Mouse (Mus musculus) liver, adult (tissue): Measurements from ENCODE around the gene Mettl13.

Experiments
- GATA4 ChIP-seq: IDR thresholded peaks from 2 replicates; pipeline ENCODE4 v1.6.1; 2014; ENCODE audit warnings: mild to moderate bottlenecking, low read length; ENCODE audit not compliant: insufficient replicate concordance

The Mettl13 gene

GRCm38 (mm10) chr1:162548016-162548916, at the start of gene Mettl13:
Gene Mettl13, minus strand, starts transcription at chr1:162548551.
- TF ChIP-seq GATA4 = no peak

- TF ChIP-seq GATA4 = no peak
These were observed 49.2 kb upstream of the Mettl13 start for GRCm38 (mm10) chr1:162597379-162598102.

GRCm38 (mm10) chr1:162590415-162590997, 42.2 kb upstream of the Mettl13 start:
- no peak for TF ChIP-seq GATA4

- no peak for TF ChIP-seq GATA4
These were observed 41.1 kb upstream of the Mettl13 start for GRCm38 (mm10) chr1:162589443-162589842.

GRCm38 (mm10) chr1:162588606-162589005, 40.3 kb upstream of the Mettl13 start:
- TF ChIP-seq GATA4 = no peak

- TF ChIP-seq GATA4 = no peak
These were observed 37.9 kb upstream of the Mettl13 start for GRCm38 (mm10) chr1:162586282-162586681.

GRCm38 (mm10) chr1:162582884-162583283, 34.5 kb upstream of the Mettl13 start:
- TF ChIP-seq GATA4 = no peak

GRCm38 (mm10) chr1:162575098-162575497, 26.7 kb upstream of the Mettl13 start:
- no peak for TF ChIP-seq GATA4

- TF ChIP-seq GATA4 = no peak
These were observed 22.7 kb upstream of the Mettl13 start for GRCm38 (mm10) chr1:162570931-162571601.

- TF ChIP-seq GATA4 = peak; percentile 36; the same call in 1 of the 2 replicates
These were observed 22.0 kb upstream of the Mettl13 start, which contains the start of gene Vamp4 for GRCm38 (mm10) chr1:162570260-162570748. Gene Vamp4, plus strand, starts transcription at chr1:162570515.

- TF ChIP-seq GATA4 = no peak
These were observed 19.0 kb upstream of the Mettl13 start for GRCm38 (mm10) chr1:162567351-162567750.

GRCm38 (mm10) chr1:162564992-162565391, 16.6 kb upstream of the Mettl13 start:
- TF ChIP-seq GATA4 = no peak

GRCm38 (mm10) chr1:162563236-162563635, 14.9 kb upstream of the Mettl13 start:
- TF ChIP-seq GATA4 = no peak

GRCm38 (mm10) chr1:162554193-162554592, 5.8 kb upstream of the Mettl13 start:
- no peak for TF ChIP-seq GATA4

- no peak for TF ChIP-seq GATA4
These were observed 4.6 kb upstream of the Mettl13 start for GRCm38 (mm10) chr1:162552956-162553355.
